Mouse (Mus musculus): ENCODE data around the gene Erf.

GRCm38 (mm10) chr7:25209161-25209622, 41.4 kb downstream of the Erf start:
- TF ChIP-seq POLR2A (IDR thresholded peaks at IDR 0.05; ENCODE audit: insufficient read depth, low read length): no peak
- no peak for TF ChIP-seq CTCF (IDR thresholded peaks at IDR 0.05; ENCODE audit: low read depth, low read length)
